Mouse (Mus musculus): ENCODE data around the gene Arhgef39. TPM values are rescaled to one million over a fixed set of nuclear protein-coding genes. Genes with fewer than 3 reads are reported as not detected.

Gene Arhgef39
- polyA plus RNA-seq, 1 experiment = 2.7 TPM

GRCm38 (mm10) chr4:43470301-43470700 lies 29.2 kb downstream of the Arhgef39 start:
- Histone ChIP-seq H3K4me3 (ENCODE audit: insufficient read depth, low read length) (no peak overlapping the region), H3K27ac (ENCODE audit: insufficient read depth, low read length) (no peak overlapping the region), H3K4me1 (ENCODE audit: control insufficient read depth, insufficient read depth, low read length) (no peaks in the 10 kb centered on the region)
- no peak for TF ChIP-seq POLR2A (IDR thresholded peaks at IDR 0.05; ENCODE audit: extremely low read depth, insufficient read depth, low read length)
- no peak for TF ChIP-seq CTCF (IDR thresholded peaks at IDR 0.05; ENCODE audit: extremely low read depth, insufficient read depth, low read length)

DNA sequence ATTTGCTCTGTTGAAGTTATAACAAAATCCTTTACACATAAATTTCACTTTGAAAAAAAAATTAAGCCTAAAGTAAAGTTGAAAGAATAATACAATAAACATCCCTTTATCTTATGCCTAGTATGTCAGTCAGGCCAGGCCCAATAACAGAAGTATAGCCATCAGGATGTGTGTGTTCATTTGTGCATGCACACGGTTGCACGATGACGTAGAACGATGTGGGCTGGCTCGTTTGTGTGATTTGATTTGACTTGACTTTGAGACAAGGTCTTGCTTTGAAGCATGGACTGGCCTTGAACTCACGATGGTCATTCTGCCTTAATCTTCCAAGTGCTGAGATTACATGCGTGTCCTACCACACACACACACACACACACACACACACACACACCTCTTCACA lies 32.6 kb downstream of the Arhgef39 start:
- Histone ChIP-seq H3K4me1 (ENCODE audit: control insufficient read depth, insufficient read depth, low read length) (no peaks in the 10 kb centered on the region), H3K27ac (ENCODE audit: insufficient read depth, low read length) (no peak overlapping the region), H3K4me3 (ENCODE audit: insufficient read depth, low read length) (no peak overlapping the region)
- TF ChIP-seq POLR2A (IDR thresholded peaks at IDR 0.05; ENCODE audit: extremely low read depth, insufficient read depth, low read length) = no peak
- no peak for TF ChIP-seq CTCF (IDR thresholded peaks at IDR 0.05; ENCODE audit: extremely low read depth, insufficient read depth, low read length)

DNA sequence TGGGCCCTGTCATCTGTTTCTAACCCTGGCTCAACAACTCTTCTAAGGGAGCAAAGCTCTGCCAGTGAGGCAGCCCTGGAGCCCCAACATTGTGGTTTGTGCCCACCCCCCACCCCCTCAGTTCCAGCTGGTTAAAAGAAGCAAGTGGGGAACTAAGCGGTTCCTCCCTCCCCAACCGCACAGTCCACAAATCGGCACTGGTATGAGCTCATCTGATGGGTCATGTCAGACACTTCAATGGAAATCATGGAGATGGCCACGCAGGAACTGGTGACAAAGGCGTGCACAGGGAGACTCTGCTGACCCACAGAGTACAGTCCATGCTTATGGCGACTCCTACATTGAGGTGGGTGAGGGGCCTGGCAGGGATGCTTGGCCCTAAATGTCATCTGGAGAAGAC lies 33.6 kb downstream of the Arhgef39 start:
- H3K27ac ChIP-seq (ENCODE audit: insufficient read depth, low read length) = no peak overlapping the region

DNA sequence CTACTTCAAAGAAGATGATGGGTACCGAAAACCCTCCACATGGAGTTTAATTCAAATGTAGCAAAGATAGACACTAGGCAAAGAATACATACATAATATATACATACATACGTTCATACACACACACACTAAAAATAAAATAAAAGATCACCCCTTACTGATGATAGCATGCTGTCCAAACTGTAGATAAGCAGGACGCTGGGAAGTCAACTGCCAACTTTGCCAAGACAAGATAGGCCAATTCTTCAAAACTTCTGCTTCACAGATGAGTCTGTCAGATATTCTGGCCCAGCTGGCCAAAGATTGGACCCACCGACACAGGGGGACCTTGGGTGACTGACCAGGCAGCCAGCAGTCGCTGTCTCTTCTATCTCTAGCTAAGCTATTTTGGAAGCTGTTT lies 36.4 kb downstream of the Arhgef39 start:
- no peak for TF ChIP-seq CTCF (IDR thresholded peaks at IDR 0.05; ENCODE audit: extremely low read depth, insufficient read depth, low read length)
- TF ChIP-seq POLR2A (IDR thresholded peaks at IDR 0.05; ENCODE audit: extremely low read depth, insufficient read depth, low read length) = no peak
- Histone ChIP-seq H3K4me3 (ENCODE audit: insufficient read depth, low read length) (no peak overlapping the region), H3K27ac (ENCODE audit: insufficient read depth, low read length) (no peak overlapping the region), H3K4me1 (ENCODE audit: control insufficient read depth, insufficient read depth, low read length) (no peaks in the 10 kb centered on the region)

More for the DNA sequence above, 33.6 kb downstream of the Arhgef39 start:
- Histone ChIP-seq H3K4me1 (ENCODE audit: control insufficient read depth, insufficient read depth, low read length) (no peaks in the 10 kb centered on the region), H3K4me3 (ENCODE audit: insufficient read depth, low read length) (no peak overlapping the region)
- TF ChIP-seq POLR2A (IDR thresholded peaks at IDR 0.05; ENCODE audit: extremely low read depth, insufficient read depth, low read length) (no peak), CTCF (IDR thresholded peaks at IDR 0.05; ENCODE audit: extremely low read depth, insufficient read depth, low read length) (no peak)

DNA sequence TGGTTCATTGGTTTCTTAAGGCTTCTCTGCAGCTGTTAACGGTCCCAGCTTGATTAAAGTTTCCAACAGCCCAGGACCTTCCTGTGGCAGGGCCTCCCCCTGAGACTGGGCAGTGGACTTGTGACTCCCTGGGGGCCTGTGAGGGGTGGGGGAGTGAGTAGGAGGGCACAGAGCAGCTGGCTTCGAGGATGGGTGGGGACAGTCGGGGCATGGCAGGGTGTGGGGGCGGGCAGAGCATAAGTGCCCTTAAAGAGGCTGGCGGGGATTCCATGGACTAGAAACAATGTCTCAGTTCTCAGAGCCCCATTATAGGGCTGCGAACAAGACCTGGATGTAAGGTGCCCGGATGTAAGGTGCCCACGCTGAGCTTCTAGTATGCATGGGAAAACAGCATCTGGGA lies 42.4 kb downstream of the Arhgef39 start:
- TF ChIP-seq POLR2A (IDR thresholded peaks at IDR 0.05; ENCODE audit: extremely low read depth, insufficient read depth, low read length) (no peak), CTCF (IDR thresholded peaks at IDR 0.05; ENCODE audit: extremely low read depth, insufficient read depth, low read length) (no peak)
- no peaks in the 10 kb centered on the region for H3K4me1 ChIP-seq (ENCODE audit: control insufficient read depth, insufficient read depth, low read length)
- no peak overlapping the region for H3K4me3 ChIP-seq (ENCODE audit: insufficient read depth, low read length)
- H3K27ac ChIP-seq (ENCODE audit: insufficient read depth, low read length) = no peak overlapping the region

DNA sequence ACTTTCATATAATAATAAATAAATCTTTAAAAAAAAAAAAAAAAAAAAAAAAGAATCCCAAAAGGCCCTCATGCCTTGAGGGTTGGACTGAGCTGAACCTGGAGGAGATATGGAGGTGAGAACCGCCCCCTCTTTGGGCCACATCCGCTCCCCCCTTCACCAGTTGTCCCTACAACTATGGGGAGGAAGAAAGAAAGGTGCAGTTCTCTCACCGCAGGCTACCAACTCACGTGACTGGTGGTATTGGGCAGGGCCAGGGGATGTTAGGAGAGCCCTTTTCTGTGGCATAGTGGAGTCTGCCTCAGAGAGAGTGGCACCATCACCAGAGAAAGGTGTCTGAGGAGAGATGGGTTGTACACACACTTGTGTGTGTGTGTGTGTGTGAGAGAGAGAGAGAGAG lies 43.0 kb downstream of the Arhgef39 start:
- TF ChIP-seq POLR2A (IDR thresholded peaks at IDR 0.05; ENCODE audit: extremely low read depth, insufficient read depth, low read length) (no peak), CTCF (IDR thresholded peaks at IDR 0.05; ENCODE audit: extremely low read depth, insufficient read depth, low read length) (no peak)
- Histone ChIP-seq H3K4me3 (ENCODE audit: insufficient read depth, low read length) (no peak overlapping the region), H3K27ac (ENCODE audit: insufficient read depth, low read length) (no peak overlapping the region), H3K4me1 (ENCODE audit: control insufficient read depth, insufficient read depth, low read length) (no peaks in the 10 kb centered on the region)

DNA sequence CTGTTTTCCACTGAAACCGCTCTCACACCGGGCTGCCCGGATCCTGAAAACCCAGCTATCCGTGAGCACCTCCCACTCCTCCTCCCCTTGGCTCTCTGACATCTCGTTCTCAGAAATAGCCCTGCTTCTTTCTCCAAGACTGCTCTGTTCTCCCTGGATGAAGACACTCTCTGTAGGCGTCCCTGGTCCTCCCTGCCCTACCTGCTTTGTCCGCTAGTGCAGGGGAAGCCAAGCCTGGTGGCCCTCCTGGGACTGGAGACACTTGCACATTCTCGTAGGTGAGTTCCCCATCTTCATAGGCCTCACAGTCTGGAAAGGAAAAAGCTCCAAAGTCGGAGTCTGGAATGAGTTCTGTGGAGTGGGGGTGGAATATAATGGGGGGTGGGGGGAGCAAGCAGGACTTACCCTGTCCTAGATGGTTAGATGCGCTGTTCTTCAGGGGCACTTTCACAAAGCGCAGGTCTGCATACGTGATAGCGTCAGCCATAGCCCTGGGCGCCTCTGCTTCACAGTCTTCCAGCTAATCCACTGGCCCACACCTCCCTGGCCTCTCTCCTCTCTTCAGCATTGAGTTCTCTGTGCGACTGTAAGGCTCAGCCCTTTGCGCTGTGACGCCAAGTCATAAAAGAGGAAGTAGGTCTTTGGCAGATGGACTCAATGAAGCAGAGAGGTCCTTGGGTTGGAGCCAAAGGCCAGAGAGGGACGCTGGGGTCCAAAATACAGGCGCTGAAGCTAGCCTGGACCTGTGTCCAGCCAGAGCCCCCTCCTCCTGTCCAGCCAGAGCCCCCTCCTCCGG lies 45.3 kb downstream of the Arhgef39 start, which contains the start of gene Cd72:
TSS of gene Cd72 (minus strand) at position 588 of the 796 bp plus-strand sequence.
- Histone ChIP-seq H3K4me3 (ENCODE audit: insufficient read depth, low read length) (no peak within 1 kb of the TSS), H3K27ac (ENCODE audit: insufficient read depth, low read length) (no peak within 1 kb of the TSS), H3K4me1 (ENCODE audit: control insufficient read depth, insufficient read depth, low read length) (no peaks in the 10 kb centered on the region)
- TF ChIP-seq POLR2A (IDR thresholded peaks at IDR 0.05; ENCODE audit: extremely low read depth, insufficient read depth, low read length) = no peak
- no peak for TF ChIP-seq CTCF (IDR thresholded peaks at IDR 0.05; ENCODE audit: extremely low read depth, insufficient read depth, low read length)

DNA sequence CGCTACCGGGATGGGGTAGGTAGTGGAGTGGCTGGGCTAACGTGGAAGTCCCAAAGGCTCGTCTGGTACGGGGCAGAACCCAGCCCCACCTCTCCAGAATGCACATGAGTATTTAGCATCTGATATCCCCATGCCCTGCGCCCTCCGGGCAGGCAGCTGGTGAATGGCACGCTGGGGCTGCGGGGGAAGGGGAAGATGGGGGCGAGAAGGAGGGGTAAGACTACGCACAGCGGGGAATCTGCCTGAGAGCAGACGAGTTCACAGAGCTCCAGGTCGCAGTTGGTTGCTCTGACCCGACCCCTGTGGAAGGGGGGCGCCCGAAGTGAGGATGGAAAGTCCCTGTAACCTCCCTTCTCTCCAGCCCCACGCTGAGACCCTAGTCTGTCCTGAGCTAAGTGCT lies 46.1 kb downstream of the Arhgef39 start:
- no peak for TF ChIP-seq CTCF (IDR thresholded peaks at IDR 0.05; ENCODE audit: extremely low read depth, insufficient read depth, low read length)
- TF ChIP-seq POLR2A (IDR thresholded peaks at IDR 0.05; ENCODE audit: extremely low read depth, insufficient read depth, low read length) = no peak
- Histone ChIP-seq H3K4me1 (ENCODE audit: control insufficient read depth, insufficient read depth, low read length) (no peaks in the 10 kb centered on the region), H3K4me3 (ENCODE audit: insufficient read depth, low read length) (no peak overlapping the region), H3K27ac (ENCODE audit: insufficient read depth, low read length) (no peak overlapping the region)

DNA sequence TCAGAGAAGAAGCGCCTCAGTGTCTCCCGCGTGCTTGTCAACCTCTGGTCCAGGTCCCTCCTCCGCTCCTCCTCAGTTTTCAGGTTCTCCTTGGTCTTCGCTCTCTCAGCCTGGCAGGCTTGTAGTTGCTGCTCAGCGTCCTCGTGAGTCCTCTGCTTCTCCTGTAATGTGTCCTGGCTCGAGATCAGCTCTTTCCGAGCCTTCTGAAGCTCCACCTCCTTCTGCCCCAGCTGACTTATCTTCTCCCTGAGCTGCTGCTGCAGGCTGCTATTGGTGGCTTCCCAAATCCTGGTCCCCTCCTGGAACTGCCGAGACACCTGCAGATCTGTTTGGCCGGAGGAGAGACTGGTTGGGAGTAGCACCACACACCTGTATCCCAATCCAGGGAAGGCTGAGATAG lies 47.2 kb downstream of the Arhgef39 start:
- no peaks in the 10 kb centered on the region for H3K4me1 ChIP-seq (ENCODE audit: control insufficient read depth, insufficient read depth, low read length)
- H3K4me3 ChIP-seq (ENCODE audit: insufficient read depth, low read length) = no peak overlapping the region
- no peak for TF ChIP-seq CTCF (IDR thresholded peaks at IDR 0.05; ENCODE audit: extremely low read depth, insufficient read depth, low read length)
- TF ChIP-seq POLR2A (IDR thresholded peaks at IDR 0.05; ENCODE audit: extremely low read depth, insufficient read depth, low read length) = no peak
- H3K27ac ChIP-seq (ENCODE audit: insufficient read depth, low read length) = no peak overlapping the region

GRCm38 (mm10) chr4:43448554-43448953 lies 50.9 kb downstream of the Arhgef39 start:
- TF ChIP-seq CTCF (IDR thresholded peaks at IDR 0.05; ENCODE audit: extremely low read depth, insufficient read depth, low read length) (no peak), POLR2A (IDR thresholded peaks at IDR 0.05; ENCODE audit: extremely low read depth, insufficient read depth, low read length) (no peak)
- no peak overlapping the region for H3K4me3 ChIP-seq (ENCODE audit: insufficient read depth, low read length)
- no peak overlapping the region for H3K27ac ChIP-seq (ENCODE audit: insufficient read depth, low read length)
- H3K4me1 ChIP-seq (ENCODE audit: control insufficient read depth, insufficient read depth, low read length) = no peaks in the 10 kb centered on the region

All from cortical plate, adult 2 months (tissue).